Mouse (Mus musculus) kidney, postnatal 4 days (tissue): ENCODE results near the gene Apopt1.
A peak's percentile ranks its signal among the peaks of the same experiment; 100 is the strongest.

Source experiments
- DNase-seq, 2 experiments: peaks; one replicate each; pipeline ENCODE4 v3.0.0; 2021; ENCODE audit warnings: mixed read lengths in 2 of 2

The Apopt1 gene

DNA sequence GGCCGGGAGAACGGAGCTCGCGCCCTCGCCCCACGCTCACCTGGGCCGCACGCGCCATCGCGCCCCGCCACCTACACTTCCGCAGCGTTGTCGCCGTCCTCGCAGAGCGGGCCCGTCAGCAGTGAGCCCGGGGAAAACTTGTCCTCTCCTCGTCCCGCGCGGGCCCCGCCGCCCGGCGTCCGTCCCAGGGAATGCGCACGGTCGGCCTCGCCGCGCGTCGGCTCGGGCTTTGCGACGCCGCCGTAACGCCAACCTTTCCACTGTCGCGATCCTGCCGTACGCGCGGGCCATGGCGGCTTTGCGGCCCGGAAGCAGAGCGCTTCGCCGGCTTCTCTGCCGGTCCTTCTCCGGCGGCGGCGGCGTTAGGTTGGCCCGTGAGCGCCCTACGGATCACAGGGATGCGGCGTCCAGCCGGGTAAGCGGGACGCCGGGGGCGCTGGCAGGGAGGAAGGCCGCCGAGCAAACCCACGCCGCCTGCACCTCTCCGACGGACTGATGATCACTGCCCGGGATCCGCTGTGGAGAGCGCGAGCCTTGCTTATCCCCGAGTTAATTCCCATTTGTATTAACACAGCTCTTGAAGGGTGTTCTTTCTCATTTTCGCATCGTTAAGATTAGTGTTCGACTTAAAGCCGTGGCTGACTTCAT, at the start of gene Apopt1, which contains the start of gene Bag5:
Gene Apopt1 (plus strand): TSS at position 258 of the 648 bp plus-strand sequence.
Gene Bag5 (minus strand): TSS at position 254 of the 648 bp plus-strand sequence.
- DNase-seq = peak; percentile 92 to 96

DNA sequence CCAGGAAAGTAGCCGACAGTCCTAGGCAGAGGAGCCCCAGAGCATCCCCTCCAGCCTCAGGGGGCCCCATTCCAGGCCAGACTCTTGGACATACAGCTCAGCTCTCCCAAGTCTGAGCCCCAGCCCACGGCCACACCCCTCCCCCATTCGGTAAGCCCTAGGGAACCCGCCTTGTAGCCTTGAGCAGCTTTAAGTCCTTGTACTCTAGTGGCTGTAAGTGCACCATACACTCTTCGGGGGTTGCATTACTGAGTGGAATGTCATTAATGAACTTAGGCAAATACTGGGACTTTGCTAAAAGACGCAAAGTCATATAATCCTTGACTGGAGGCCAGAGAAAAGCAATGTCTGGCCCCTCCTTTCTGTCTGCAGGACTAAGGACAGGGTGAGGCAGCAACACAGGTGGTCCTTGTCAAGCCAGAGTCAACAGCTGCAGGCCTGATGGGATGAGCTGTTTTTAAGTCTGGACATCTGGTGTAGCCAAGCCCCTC, 48.9 kb upstream of the Apopt1 start:
- peak; percentile 76 to 81 for DNase-seq

GRCm38 (mm10) chr12:111665041-111665880, 47.8 kb upstream of the Apopt1 start:
- DNase-seq = no peak

DNA sequence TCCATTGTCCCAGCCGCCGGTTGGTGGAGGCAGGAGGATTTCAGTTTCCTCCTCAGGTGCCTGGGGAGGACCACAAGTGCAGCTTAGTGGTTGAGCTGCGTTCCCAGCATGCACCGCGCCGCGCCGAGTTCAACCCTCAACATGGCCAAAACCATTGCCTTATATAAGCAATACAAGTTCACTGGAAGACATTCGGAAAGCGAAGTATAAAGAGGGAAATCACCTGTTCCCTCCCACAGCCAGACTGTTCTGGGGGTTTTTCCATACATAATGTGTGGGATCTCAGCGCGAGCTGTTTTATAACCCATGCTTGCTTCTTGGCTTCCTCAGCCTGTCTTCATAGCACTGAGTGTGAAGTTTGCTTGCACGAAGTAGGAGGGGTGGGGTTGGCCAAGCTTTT, 46.7 kb upstream of the Apopt1 start:
- DNase-seq = no peak

GRCm38 (mm10) chr12:111667421-111667820, 45.6 kb upstream of the Apopt1 start:
- DNase-seq = no peak

GRCm38 (mm10) chr12:111668457-111668912, 44.6 kb upstream of the Apopt1 start:
- peak; percentile 99 to 100 for DNase-seq

DNA sequence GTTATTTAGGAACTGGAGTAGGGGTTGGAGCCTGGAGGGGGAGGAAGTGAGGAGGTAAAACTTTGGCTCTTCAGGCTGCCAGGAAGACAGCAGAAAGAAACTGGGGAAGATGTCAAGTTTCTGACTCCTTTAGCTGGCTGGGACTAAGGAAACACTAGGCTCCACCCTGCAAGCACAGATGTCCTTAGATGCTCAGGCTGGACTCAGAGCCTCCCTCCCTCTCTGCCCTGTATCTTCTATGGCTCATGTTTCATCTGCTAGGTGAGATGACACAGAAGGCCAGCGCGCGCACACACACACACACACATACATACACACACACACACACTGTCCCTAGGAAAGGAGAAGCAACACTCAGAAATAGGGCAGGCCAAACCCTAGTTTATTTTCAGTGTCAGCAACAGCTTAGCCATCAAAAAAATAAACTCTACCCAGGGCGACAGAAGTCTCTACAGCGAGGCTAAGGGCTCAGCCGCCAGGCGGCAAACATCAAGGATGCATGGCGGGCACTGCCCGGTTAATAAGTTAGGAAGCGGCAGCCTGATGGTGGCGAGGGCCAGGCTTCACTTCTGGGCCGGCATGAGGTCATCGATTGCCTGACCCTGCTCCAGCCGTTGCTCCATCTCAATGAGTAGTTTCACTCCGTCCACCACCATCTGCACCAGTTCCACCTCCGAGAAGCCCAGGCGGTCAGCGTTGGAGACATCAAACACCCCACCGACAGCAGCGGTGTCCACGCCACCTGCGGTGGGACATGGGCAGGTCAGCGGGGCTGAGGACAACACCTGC, 43.9 kb upstream of the Apopt1 start:
- DNase-seq = peak in 1 of 2 experiments; percentile 58

DNA sequence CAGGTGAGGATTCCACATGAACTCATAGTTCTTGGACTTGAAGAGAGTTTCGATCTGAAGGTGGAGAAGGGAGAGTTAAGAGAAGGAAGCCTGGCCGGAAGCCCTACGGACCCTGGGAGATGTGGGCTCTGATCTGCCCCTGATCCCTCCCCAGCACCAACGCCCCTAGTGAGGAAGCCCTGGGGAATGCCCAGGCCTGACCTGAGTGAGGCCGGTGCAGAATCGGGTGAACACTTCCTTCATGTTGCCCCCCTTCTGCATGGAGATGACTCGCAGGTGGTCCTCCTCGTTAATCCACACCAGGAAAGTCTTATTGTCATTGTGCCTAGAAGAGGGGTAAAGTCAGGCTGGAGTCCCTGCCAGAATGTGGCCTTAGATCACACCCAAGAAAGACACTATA, 43.1 kb upstream of the Apopt1 start:
- peak in 1 of 2 experiments; percentile 8 for DNase-seq

GRCm38 (mm10) chr12:111670371-111670971, 42.6 kb upstream of the Apopt1 start:
- peak in 1 of 2 experiments; percentile 57 for DNase-seq

- DNase-seq = peak in 1 of 2 experiments; percentile 43
Measured at GRCm38 (mm10) chr12:111670976-111671375, 42.1 kb upstream of the Apopt1 start.

- peak; percentile 72 to 77 for DNase-seq
Measured at GRCm38 (mm10) chr12:111671431-111671902, 41.6 kb upstream of the Apopt1 start.

DNA sequence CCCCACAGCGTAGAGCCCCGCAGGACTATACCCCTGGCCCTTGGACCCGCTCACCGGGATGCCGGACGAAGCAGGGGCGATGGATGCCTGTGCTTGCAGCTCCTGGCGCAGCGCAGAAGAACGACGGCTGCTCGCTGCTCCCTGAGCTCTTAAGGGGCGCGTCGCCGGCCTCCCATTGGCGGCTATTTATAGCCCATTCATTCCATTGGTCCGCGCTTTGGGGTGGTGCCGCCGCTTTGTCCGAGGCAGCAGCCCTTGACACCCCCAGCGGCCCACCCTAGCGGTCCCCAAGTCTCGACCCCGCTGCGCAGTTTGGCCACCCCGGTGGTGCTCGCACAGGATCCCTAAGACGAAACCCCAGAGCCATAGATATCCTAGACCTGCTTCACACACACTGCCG, 40.9 kb upstream of the Apopt1 start, which contains the start of gene Ckb:
Gene Ckb (minus strand): TSS at position 163 of the 400 bp plus-strand sequence.
- peak; percentile 81 to 87 for DNase-seq

DNA sequence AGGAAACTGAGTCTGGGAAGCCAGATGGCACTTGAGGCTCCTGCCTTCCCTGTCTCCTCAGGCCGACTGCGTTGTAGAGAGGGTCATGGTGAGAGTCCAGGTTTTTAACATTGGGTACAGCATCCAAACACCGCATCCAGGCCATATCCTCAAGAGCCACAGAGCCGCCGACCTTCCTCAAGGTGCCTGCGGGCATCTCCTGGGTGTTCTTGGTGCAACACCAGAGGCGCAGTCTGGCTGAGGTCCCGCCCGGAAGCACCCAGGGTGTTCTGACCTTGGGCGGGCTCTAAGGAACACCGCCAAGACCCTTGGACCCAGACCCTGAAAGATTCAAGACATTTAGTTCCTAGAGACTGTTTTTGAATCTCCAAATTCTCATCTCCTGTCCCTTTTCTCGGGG, 40.5 kb upstream of the Apopt1 start:
- DNase-seq = peak in 1 of 2 experiments; percentile 43

DNA sequence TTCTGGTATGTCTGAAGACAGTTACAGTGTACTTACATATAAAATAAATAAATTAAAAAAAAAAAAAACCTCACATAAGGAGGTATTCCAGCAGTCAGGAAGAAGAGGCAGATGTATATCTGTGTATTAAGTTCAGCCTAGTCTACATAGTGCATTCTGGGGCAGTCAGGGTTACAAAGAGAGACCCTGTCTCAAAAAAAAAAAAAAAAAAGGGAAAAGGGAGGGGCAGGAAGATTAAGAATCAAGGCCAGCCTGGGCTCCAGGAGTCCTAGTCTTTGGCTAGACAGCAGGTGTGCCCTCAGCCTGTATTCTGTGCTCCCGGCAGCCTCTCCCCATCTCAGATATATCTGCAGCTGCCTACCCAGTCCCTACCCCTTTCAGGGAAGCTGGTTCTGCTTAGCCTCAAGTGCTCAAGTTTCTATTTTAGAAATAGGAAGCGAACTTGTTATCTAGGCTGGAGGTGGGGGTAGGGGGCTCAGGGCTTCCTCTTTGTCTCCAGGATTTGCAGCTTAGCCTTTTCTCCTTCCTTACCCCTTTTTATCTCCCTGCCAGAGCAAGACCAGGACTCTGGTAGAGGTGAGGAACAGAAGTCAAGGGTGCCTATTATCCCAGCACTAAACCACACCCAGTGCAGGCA, 38.1 kb upstream of the Apopt1 start:
- DNase-seq = no peak

DNA sequence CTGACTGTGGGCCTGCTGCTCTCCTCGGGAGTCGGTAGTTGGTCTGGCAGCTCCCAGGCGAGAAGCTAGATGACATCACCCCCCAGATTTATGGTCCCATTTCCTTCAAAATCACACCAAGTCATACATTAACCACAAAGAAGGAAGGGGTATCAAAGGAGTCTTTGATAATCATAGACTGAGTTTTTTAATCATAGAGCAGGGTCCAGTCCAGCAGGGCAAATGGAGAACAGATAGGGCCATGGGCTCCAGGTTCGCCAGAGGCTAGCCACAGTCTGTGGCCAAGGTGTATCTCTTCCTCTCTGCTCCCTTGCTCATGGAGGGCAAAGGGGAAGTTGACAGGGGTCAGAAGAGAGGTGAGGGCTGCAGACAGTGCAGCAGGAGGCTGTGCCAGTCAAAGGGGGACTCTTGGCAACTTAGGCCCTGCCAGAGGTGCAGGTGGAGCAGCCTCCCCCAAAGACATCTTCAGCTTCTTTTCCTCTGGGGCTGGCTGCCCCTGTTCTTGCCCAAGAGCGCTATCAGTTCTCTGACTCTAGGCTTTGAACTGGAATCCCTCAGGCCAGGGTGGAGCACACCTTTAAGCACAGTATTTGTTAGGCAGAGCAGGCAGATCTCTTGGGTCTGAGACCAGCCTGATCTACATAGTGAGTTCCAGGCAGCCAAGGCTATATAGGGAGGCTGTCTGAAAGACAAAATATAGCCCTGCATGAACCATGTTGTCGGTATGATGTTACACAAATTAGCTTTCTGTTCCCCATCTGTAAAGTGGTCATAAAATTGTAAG, 37.1 kb upstream of the Apopt1 start:
- DNase-seq = no peak

GRCm38 (mm10) chr12:111677421-111677820, 35.6 kb upstream of the Apopt1 start:
- DNase-seq = peak; percentile 48 to 62

- DNase-seq = peak; percentile 93 to 95
Measured at GRCm38 (mm10) chr12:111677882-111678669, 35.0 kb upstream of the Apopt1 start, which contains the start of gene Trmt61a. Gene Trmt61a (plus strand): TSS chr12:111678105.

DNA sequence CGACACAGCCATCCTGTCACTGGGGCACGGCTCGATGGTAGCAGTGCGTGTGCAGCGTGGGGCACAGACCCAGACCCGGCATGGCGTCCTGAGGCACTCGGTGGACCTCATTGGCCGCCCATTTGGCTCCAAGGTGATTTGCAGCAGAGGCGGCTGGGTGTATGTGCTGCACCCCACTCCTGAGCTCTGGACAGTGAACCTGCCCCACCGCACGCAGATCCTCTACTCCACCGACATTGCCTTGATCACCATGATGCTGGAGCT, 34.5 kb upstream of the Apopt1 start:
- DNase-seq = peak in 1 of 2 experiments; percentile 7

GRCm38 (mm10) chr12:111678997-111679396, 34.1 kb upstream of the Apopt1 start:
- DNase-seq = no peak

DNA sequence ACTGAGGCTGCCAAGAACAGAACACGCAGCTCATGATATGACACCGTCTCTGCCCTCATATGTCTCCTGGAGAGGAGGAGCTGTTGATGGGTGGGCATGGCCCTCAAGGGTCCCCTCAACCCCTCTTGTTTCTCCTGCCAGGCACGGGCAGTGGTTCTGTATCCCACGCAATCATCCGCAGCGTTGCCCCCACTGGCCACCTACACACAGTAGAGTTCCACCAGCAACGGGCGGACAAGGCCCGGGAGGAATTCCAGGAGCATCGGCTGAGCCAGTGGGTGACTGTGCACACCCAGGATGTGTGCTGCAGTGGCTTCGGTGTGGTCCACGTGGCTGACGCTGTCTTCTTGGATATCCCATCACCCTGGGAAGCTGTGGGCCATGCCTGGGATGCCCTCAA, 32.4 kb upstream of the Apopt1 start:
- DNase-seq = no peak
